Mouse (Mus musculus): ENCODE data around the gene Mpl. TPM values are rescaled to one million over a fixed set of nuclear protein-coding genes. Genes with fewer than 3 reads are reported as not detected.

The Mpl gene
- total and polyA plus RNA-seq, 2 experiments: not detected

DNA sequence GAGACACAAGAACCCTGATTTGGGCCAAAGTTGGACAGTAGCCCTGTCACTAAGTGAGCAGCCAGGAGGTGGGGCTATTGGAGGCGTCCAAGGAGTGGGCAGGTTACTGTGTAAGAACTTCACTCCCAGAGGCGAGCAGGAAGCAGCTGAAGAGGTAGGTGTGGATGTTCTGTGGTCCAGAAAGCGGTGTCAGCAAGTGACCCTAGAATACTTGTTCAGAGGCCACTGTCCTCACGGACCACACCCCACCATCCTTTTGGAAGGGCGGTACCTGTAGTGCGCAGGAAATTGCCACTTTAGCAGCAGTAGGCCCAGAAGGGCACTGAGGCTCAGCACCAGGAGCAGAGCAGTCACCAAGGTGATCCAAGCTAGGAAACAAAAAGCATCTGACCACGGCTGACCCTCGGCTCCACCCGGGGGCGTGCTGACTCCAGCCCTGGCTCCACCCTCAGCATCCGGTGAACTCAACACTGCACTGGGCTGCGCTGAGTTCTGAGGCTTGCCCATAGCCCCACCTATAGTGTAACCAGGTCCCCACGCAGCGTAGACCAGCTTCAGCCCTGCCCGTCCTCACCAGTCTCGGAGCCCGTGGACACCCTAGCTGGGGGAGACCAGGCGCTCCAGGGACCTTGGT is 11.4 kb downstream of the Mpl start:
- no peaks in the 10 kb centered on the region for H3K27me3 ChIP-seq (ENCODE audit: control insufficient read depth, insufficient read depth, low read length)
- H3K4me1 ChIP-seq (ENCODE audit: control insufficient read depth, insufficient read depth, low read length): no peaks in the 10 kb centered on the region
- H3K36me3 ChIP-seq (ENCODE audit: control insufficient read depth, insufficient read depth, low read length): no peaks in the 10 kb centered on the region
- DNase-seq (ENCODE audit: extremely low read depth, low read depth, low spot score): no peak
- 27% methylated on average over 18 of the region's 18 CpGs for WGBS
- no peak overlapping the region for H3K27ac ChIP-seq (replicated peaks; ENCODE audit: insufficient read depth, low read depth, low read length)
- no peak overlapping the region for H3K9ac ChIP-seq (ENCODE audit: low read depth, low read length)
- H3K4me3 ChIP-seq (ENCODE audit: insufficient read depth, low read depth, low read length): peak overlapping the region; percentile 8; the same call in 1 of the 2 replicates
- no peaks in the 10 kb centered on the region for H3K79me2 ChIP-seq (ENCODE audit: control insufficient read depth, insufficient read depth, low read length)
- TF ChIP-seq POLR2A (IDR thresholded peaks at IDR 0.05; ENCODE audit: extremely low read depth, insufficient read depth, low read length) (no peak), CTCF (IDR thresholded peaks at IDR 0.05; ENCODE audit: low read depth, low read length) (peak; percentile 27; the same call in 1 of the 2 replicates)

DNA sequence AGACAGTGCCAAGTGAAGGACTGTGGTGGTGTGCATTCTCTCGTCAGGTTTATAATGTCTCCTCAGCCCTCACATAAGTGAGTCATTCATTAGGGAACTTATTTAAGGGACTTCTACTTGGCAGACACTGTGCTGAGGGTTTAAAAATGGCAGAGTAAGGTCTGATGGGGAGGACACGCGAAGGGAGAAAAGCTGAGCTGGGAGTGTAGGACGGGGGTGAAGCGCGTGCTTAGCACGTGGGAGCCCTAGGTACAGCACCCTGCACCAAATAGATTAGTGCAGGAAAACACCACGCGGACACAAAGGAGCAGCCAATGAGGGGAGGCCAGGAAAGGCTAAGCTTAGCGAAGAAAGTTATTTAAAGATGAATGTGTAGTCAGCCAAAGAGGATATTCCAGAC is 12.2 kb downstream of the Mpl start:
- H3K27me3 ChIP-seq (ENCODE audit: control insufficient read depth, insufficient read depth, low read length): no peaks in the 10 kb centered on the region
- H3K4me1 ChIP-seq (ENCODE audit: control insufficient read depth, insufficient read depth, low read length): no peaks in the 10 kb centered on the region
- DNase-seq (ENCODE audit: extremely low read depth, low read depth, low spot score): no peak
- H3K4me3 ChIP-seq (ENCODE audit: insufficient read depth, low read depth, low read length): no peak overlapping the region
- 86% methylated on average over 10 of the region's 10 CpGs for WGBS
- H3K27ac ChIP-seq (replicated peaks; ENCODE audit: insufficient read depth, low read depth, low read length): no peak overlapping the region
- H3K9ac ChIP-seq (ENCODE audit: low read depth, low read length): no peak overlapping the region
- no peaks in the 10 kb centered on the region for H3K36me3 ChIP-seq (ENCODE audit: control insufficient read depth, insufficient read depth, low read length)
- TF ChIP-seq POLR2A (IDR thresholded peaks at IDR 0.05; ENCODE audit: extremely low read depth, insufficient read depth, low read length): no peak
- no peak for TF ChIP-seq CTCF (IDR thresholded peaks at IDR 0.05; ENCODE audit: low read depth, low read length)
- no peaks in the 10 kb centered on the region for H3K79me2 ChIP-seq (ENCODE audit: control insufficient read depth, insufficient read depth, low read length)

DNA sequence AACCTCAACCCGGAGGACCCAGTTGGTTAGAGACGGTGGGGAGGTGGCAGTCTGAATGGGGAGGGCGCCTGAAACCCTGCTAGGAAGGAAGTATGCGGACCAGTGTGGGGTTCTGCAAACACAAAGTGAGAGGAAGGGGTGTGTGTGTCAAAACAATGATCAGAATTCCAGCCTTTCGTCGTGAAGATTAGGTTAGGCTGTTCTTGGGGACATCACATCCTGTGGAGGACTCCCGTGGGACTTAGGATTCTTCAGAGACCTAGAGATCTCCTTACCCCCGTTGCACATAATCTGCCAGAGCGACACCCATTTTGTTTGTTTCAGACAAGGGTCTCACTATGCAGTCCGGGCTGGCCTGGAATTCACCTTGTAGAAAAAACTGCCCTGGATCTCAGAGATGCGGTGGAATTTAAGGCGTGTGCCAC is 19.5 kb downstream of the Mpl start:
- Histone ChIP-seq H3K9ac (ENCODE audit: low read depth, low read length) (peak overlapping the region; percentile 23), H3K4me3 (ENCODE audit: insufficient read depth, low read depth, low read length) (no peak overlapping the region), H3K27ac (replicated peaks; ENCODE audit: insufficient read depth, low read depth, low read length) (no peak overlapping the region), H3K4me1 (ENCODE audit: control insufficient read depth, insufficient read depth, low read length) (no peaks in the 10 kb centered on the region), H3K36me3 (ENCODE audit: control insufficient read depth, insufficient read depth, low read length) (no peaks in the 10 kb centered on the region), H3K79me2 (ENCODE audit: control insufficient read depth, insufficient read depth, low read length) (no peaks in the 10 kb centered on the region), H3K27me3 (ENCODE audit: control insufficient read depth, insufficient read depth, low read length) (0 out of 2 replicates have a peak, but pooled peaks cover 2% of the 10 kb centered on the region)
- no peak for DNase-seq (ENCODE audit: extremely low read depth, low read depth, low spot score)
- TF ChIP-seq CTCF (IDR thresholded peaks at IDR 0.05; ENCODE audit: low read depth, low read length) (no peak), POLR2A (IDR thresholded peaks at IDR 0.05; ENCODE audit: extremely low read depth, insufficient read depth, low read length) (no peak)
- 31% methylated on average over 12 of the region's 12 CpGs for WGBS

- peaks cover 2% of the 10 kb centered on the region for H3K4me1 ChIP-seq (ENCODE audit: control insufficient read depth, insufficient read depth, low read length)
- peaks cover 2% of the 10 kb centered on the region; the same call in 1 of the 2 replicates for H3K36me3 ChIP-seq (ENCODE audit: control insufficient read depth, insufficient read depth, low read length)
- TF ChIP-seq CTCF (IDR thresholded peaks at IDR 0.05; ENCODE audit: low read depth, low read length): no peak
- 0 out of 2 replicates have a peak, but pooled peaks have one; percentile 40 for TF ChIP-seq POLR2A (IDR thresholded peaks at IDR 0.05; ENCODE audit: extremely low read depth, insufficient read depth, low read length)
- peak; percentile 73 for DNase-seq (ENCODE audit: extremely low read depth, low read depth, low spot score)
- WGBS: 2% methylated on average over 67 of the region's 67 CpGs
- peak within 1 kb of the TSS; percentile 23 for H3K9ac ChIP-seq (ENCODE audit: low read depth, low read length)
- 0 out of 2 replicates have a peak, but pooled peaks cover 2% of the 10 kb centered on the region for H3K27me3 ChIP-seq (ENCODE audit: control insufficient read depth, insufficient read depth, low read length)
- H3K27ac ChIP-seq (replicated peaks; ENCODE audit: insufficient read depth, low read depth, low read length): no peak within 1 kb of the TSS
- H3K79me2 ChIP-seq (ENCODE audit: control insufficient read depth, insufficient read depth, low read length): no peaks in the 10 kb centered on the region
- peak within 1 kb of the TSS; percentile 57 for H3K4me3 ChIP-seq (ENCODE audit: insufficient read depth, low read depth, low read length)
Measured at GRCm38 (mm10) chr4:118436820-118437603, 20.3 kb downstream of the Mpl start, which contains the start of gene Cdc20. Cdc20 (minus strand) TSS chr4:118437352.

DNA sequence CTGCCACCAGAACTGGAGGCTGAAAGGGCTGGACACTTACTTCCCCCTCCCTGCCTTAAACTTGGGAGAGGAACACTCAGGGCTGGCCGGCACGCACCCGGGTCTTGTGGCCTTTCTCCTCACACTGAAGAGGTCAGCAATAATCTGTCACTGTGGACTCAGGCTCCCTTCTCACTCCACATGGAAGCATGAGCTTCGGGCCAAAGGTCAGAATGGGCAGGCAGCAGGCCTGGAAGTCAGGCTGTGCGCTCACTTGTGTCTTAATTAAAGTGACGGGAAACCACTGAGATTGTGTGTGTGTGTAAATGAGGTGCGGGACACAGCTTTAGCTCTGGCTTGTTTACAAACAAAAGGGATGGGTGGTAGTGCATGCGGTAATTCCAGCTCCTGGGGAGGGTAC is 25.0 kb downstream of the Mpl start:
- peak overlapping the region; percentile 52 for H3K9ac ChIP-seq (ENCODE audit: low read depth, low read length)
- 29% methylated on average over 8 of the region's 8 CpGs for WGBS
- H3K4me3 ChIP-seq (ENCODE audit: insufficient read depth, low read depth, low read length): no peak overlapping the region
- 0 out of 2 replicates have a peak, but pooled peaks cover 2% of the 10 kb centered on the region for H3K27me3 ChIP-seq (ENCODE audit: control insufficient read depth, insufficient read depth, low read length)
- peaks cover 30% of the 10 kb centered on the region for H3K4me1 ChIP-seq (ENCODE audit: control insufficient read depth, insufficient read depth, low read length)
- peaks cover 4% of the 10 kb centered on the region; the same call in 1 of the 2 replicates for H3K79me2 ChIP-seq (ENCODE audit: control insufficient read depth, insufficient read depth, low read length)
- peak; percentile 85 for DNase-seq (ENCODE audit: extremely low read depth, low read depth, low spot score)
- TF ChIP-seq POLR2A (IDR thresholded peaks at IDR 0.05; ENCODE audit: extremely low read depth, insufficient read depth, low read length): no peak
- no peak for TF ChIP-seq CTCF (IDR thresholded peaks at IDR 0.05; ENCODE audit: low read depth, low read length)
- H3K36me3 ChIP-seq (ENCODE audit: control insufficient read depth, insufficient read depth, low read length): peaks cover 11% of the 10 kb centered on the region
- peak overlapping the region; percentile 81 for H3K27ac ChIP-seq (replicated peaks; ENCODE audit: insufficient read depth, low read depth, low read length)
